8 mouse cellular contexts compared by ENCODE assay signal in the genomic region with DNA sequence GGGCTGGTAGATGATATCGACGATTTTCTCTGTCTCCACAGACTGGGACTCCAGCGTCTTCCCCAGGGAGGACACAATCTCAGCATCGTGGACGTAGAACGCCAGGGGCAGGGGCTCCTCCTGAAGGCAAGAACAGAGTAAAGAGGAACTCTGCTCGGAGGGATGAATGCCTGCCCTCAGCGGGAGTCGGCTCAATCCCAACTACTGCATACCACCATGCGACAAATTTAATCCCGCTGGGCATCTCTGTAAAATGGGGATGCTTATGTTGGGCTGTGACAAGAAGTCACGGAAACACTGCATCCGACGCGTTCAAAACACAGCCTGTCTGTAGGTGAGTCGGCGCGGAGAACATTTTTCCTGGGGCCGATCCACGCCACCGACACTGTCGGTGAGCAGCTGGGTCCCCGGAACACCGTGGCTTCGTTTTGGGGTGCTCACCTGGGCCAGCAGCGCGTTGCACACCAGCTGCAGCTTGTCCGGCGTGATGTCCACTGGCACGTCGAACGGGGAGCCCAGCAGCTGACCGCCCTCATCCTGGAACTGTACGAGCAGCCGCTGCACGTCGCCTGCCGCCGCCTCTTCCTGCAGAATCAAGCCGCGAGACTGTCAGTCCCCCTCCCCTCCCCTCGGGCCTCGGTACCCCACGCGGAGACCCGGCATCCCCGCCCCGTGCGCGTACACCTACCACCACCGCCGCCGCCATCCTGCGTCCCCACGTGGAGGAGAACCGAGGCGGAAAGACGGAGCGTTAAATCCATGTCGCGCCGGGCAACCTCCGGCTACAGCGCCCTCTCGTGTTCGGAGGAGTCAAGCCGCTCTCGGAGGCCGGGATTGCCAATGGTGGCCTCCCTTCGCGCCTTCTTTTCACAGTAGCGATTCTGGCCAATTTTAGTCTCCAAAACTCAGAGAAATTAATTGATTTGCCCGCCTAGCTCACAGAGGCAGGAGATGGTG. TPM values are rescaled to one million over a fixed set of nuclear protein-coding genes. Genes with fewer than 3 reads are reported as not detected.
DNase-seq lines count a peak whose midpoint lies in the region; ATAC-seq and TF ChIP-seq lines count a peak whose summit lies in the region.

Gene Nle1, minus strand, starts transcription at position 761 of the 957 bp plus-strand sequence.

- TF ChIP-seq POLR2A in cortical plate, adult 2 months (IDR thresholded peaks at IDR 0.05; ENCODE audit: extremely low read depth, insufficient read depth, low read length), result 0 out of 2 replicates have a peak, but pooled peaks have one; percentile 48

- peak; percentile 89 for ATAC-seq in activated CD4-positive, CD25-positive, alpha-beta regulatory T cell, adult 4 months
- peak; percentile 98 for ATAC-seq in megakaryocyte progenitor cell, adult 5-6 weeks (replicated peaks; ENCODE audit: poor library complexity)

- H3K27ac ChIP-seq in cortical plate, adult 2 months (ENCODE audit: insufficient read depth, low read length), result no peak within 1 kb of the TSS

- DNase-seq in gastrocnemius, postnatal 10 days, result peak; percentile 96
- DNase-seq in induced T-regulatory cell, adult 2 months (ENCODE audit: low read depth), result peak; percentile 96
- DNase-seq in left cerebral cortex, adult 9 months (ENCODE audit: low spot score in 2 of 2), result peak; percentile 56 to 93
- DNase-seq in right cerebral cortex, postnatal 14 days, result peak; percentile 96
- DNase-seq in urinary bladder, postnatal 36 days (ENCODE audit: low spot score in 2 of 2), result peak; percentile 89 to 93

- H3K4me1 ChIP-seq in cortical plate, adult 2 months (ENCODE audit: control insufficient read depth, insufficient read depth, low read length), result peaks cover 4% of the 10 kb centered on the region

- TF ChIP-seq CTCF in cortical plate, adult 2 months (IDR thresholded peaks at IDR 0.05; ENCODE audit: extremely low read depth, insufficient read depth, low read length), result peak; percentile 76

- peak within 1 kb of the TSS; percentile 82 for H3K4me3 ChIP-seq in cortical plate, adult 2 months (ENCODE audit: insufficient read depth, low read length)

RNA-seq across cellular contexts. Expression of gene Nle1, which starts in this region (rescaled TPM):
- 10 to 100 TPM; 34.6 to 37.7 TPM for polyA plus RNA-seq in activated CD4-positive, CD25-positive, alpha-beta regulatory T cell, adult 4 months (2017; shearing (Covaris generic))
- polyA plus RNA-seq in cortical plate, adult 2 months (2012; rRNA removed), result 36.8 and 39.6 TPM in 2 replicates
- 10 to 100 TPM; 11.1 to 18.7 TPM for total RNA-seq in gastrocnemius, postnatal 10 days (2021)
- total RNA-seq in megakaryocyte progenitor cell, adult 5-6 weeks (2015), result 21.1 and 27.4 TPM in 2 replicates
- total RNA-seq in megakaryocyte progenitor cell, adult 5-6 weeks (2017), result 20.3 and 27.2 TPM in 2 replicates
